Comparison of ENCODE assay signal across 8 mouse cellular contexts in genomic region chr5:124552558-124553307, GRCm38 (mm10). TPM values are rescaled to one million over a fixed set of nuclear protein-coding genes. Genes with fewer than 3 reads are reported as not detected.
DNase-seq lines count a peak whose midpoint lies in the region; ATAC-seq and TF ChIP-seq lines count a peak whose summit lies in the region.

Gene Ddx55, plus strand, starts transcription at chr5:124552864.

- H3K9me3 ChIP-seq in CH12.LX (replicated peaks; ENCODE audit: low read length): no peaks in the 10 kb centered on the region
- no peaks in the 10 kb centered on the region for H3K9me3 ChIP-seq in forebrain, embryonic 11.5 days (ENCODE audit: control insufficient read depth, low read length)
- H3K9me3 ChIP-seq in heart, embryonic 16.5 days (replicated peaks; ENCODE audit: control insufficient read depth, low read length): no peaks in the 10 kb centered on the region
- H3K9me3 ChIP-seq in liver, postnatal 0 days (ENCODE audit: low read length): no peaks in the 10 kb centered on the region
- H3K9me3 ChIP-seq in neural tube, embryonic 14.5 days (ENCODE audit: control insufficient read depth, low read length): no peaks in the 10 kb centered on the region

- no peak for TF ChIP-seq EP300 in CH12.LX (IDR thresholded peaks at IDR 0.05; ENCODE audit: low read length)
- TF ChIP-seq EP300 in liver, postnatal 0 days (IDR thresholded peaks at IDR 0.05; ENCODE audit: low read depth): no peak; the same call in 1 of the 2 replicates

- TF ChIP-seq RAD21 in CH12.LX (IDR thresholded peaks at IDR 0.05; ENCODE audit: low read depth, low read length): peak; percentile 27

- dilution Hi-C loops in CH12.LX (cut with MboI; ENCODE audit: extremely low pct_ligation_motif_present, extremely low pct_unique_long_range_greater_than_20kb, low sequenced_read_pairs): no loop called here

- peak in 1 of 2 experiments; percentile 64; a peak in 2 of 4 replicates for TF ChIP-seq CTCF in CH12.LX (conservative IDR thresholded peaks at IDR 0.05 in 1 of 2, IDR thresholded peaks at IDR 0.05 in 1 of 2; ENCODE audit: low read depth in 2 of 2, low read length in 2 of 2)
- TF ChIP-seq CTCF in liver, postnatal 0 days (IDR thresholded peaks at IDR 0.05; ENCODE audit: low read depth): peak; percentile 53

- in situ Hi-C loops in CH12.LX (cut with MboI; ENCODE audit: low pct_ligation_motif_present, low pct_unique_long_range_greater_than_20kb, low sequenced_read_pairs): loop anchor here (10.0 kb wide), 1 partner anchor 198 kb away; no protein-coding TSS in a partner anchor

- peaks cover 36 to 54% of the 10 kb centered on the region in 2 experiments for H3K36me3 ChIP-seq in CH12.LX (replicated peaks in 1 of 2; ENCODE audit: control insufficient read depth in 1 of 2, insufficient read depth in 1 of 2, low read length in 1 of 2)
- peaks cover 4% of the 10 kb centered on the region for H3K36me3 ChIP-seq in forebrain, embryonic 11.5 days (ENCODE audit: control insufficient read depth, insufficient read depth, low read length)
- peaks cover 24% of the 10 kb centered on the region for H3K36me3 ChIP-seq in heart, embryonic 16.5 days (ENCODE audit: control insufficient read depth, insufficient read depth)
- H3K36me3 ChIP-seq in liver, postnatal 0 days (replicated peaks; ENCODE audit: insufficient read depth, low read length): peaks cover 26% of the 10 kb centered on the region
- peaks cover 28% of the 10 kb centered on the region for H3K36me3 ChIP-seq in neural tube, embryonic 14.5 days (ENCODE audit: control insufficient read depth, insufficient read depth, low read length)

- peak; percentile 81 for TF ChIP-seq POLR2A in CH12.LX (IDR thresholded peaks at IDR 0.05; ENCODE audit: low read depth, low read length)

- peak within 1 kb of the TSS; percentile 68 for H3K27ac ChIP-seq in CH12.LX (ENCODE audit: insufficient read depth, low read depth)
- H3K27ac ChIP-seq in forebrain, embryonic 11.5 days (ENCODE audit: low read depth, low read length): peak within 1 kb of the TSS; percentile 68
- peak within 1 kb of the TSS; percentile 74 for H3K27ac ChIP-seq in heart, embryonic 16.5 days (ENCODE audit: low read length)
- H3K27ac ChIP-seq in liver, postnatal 0 days (ENCODE audit: low read depth): peak within 1 kb of the TSS; percentile 82
- peak within 1 kb of the TSS; percentile 80 for H3K27ac ChIP-seq in neural tube, embryonic 14.5 days (ENCODE audit: low read depth, low read length)

- peak within 1 kb of the TSS; percentile 64 to 83 (median 79) for H3K4me3 ChIP-seq in CH12.LX (replicated peaks in 1 of 3; ENCODE audit: low read depth in 2 of 3, low read length in 2 of 3, poor library complexity in 1 of 3)
- peak within 1 kb of the TSS; percentile 85 for H3K4me3 ChIP-seq in forebrain, embryonic 11.5 days (ENCODE audit: low read depth, low read length)
- H3K4me3 ChIP-seq in heart, embryonic 16.5 days (ENCODE audit: low read length): peak within 1 kb of the TSS; percentile 81
- peak within 1 kb of the TSS; percentile 95 for H3K4me3 ChIP-seq in liver, postnatal 0 days (ENCODE audit: low read depth, low read length)
- H3K4me3 ChIP-seq in neural tube, embryonic 14.5 days (ENCODE audit: low read depth, low read length): peak within 1 kb of the TSS; percentile 88

- under 1% methylated on average over 63 of the region's 66 CpGs for WGBS in forebrain, embryonic 11.5 days
- under 1% methylated on average over 66 of the region's 66 CpGs for WGBS in heart, embryonic 16.5 days
- under 1% methylated on average over 66 of the region's 66 CpGs for WGBS in liver, postnatal 0 days (ENCODE audit: insufficient replicate concordance)
- under 1% methylated on average over 66 of the region's 66 CpGs for WGBS in neural tube, embryonic 14.5 days

- H3K4me1 ChIP-seq in CH12.LX (ENCODE audit: control insufficient read depth in 1 of 2, insufficient read depth in 2 of 2): peaks cover 0 to 10% of the 10 kb centered on the region in 2 experiments; a peak in 2 of 4 replicates
- no peaks in the 10 kb centered on the region for H3K4me1 ChIP-seq in forebrain, embryonic 11.5 days (replicated peaks; ENCODE audit: control insufficient read depth, insufficient read depth, low read length)
- H3K4me1 ChIP-seq in heart, embryonic 16.5 days (ENCODE audit: control insufficient read depth, insufficient read depth, low read length): peaks cover 12% of the 10 kb centered on the region; the same call in 1 of the 2 replicates
- peaks cover 14% of the 10 kb centered on the region for H3K4me1 ChIP-seq in liver, postnatal 0 days (ENCODE audit: insufficient read depth)
- H3K4me1 ChIP-seq in neural tube, embryonic 14.5 days (ENCODE audit: control insufficient read depth, insufficient read depth, low read length): peaks cover 6% of the 10 kb centered on the region; the same call in 1 of the 2 replicates

- H3K9ac ChIP-seq in CH12.LX (ENCODE audit: insufficient read depth, low read depth): peak within 1 kb of the TSS; percentile 91
- H3K9ac ChIP-seq in forebrain, embryonic 11.5 days (ENCODE audit: low read length): peak within 1 kb of the TSS; percentile 79
- peak within 1 kb of the TSS; percentile 79 for H3K9ac ChIP-seq in heart, embryonic 16.5 days (ENCODE audit: low read length)
- peak within 1 kb of the TSS; percentile 84 for H3K9ac ChIP-seq in liver, postnatal 0 days (replicated peaks)
- H3K9ac ChIP-seq in neural tube, embryonic 14.5 days (replicated peaks; ENCODE audit: low read depth, low read length): peak within 1 kb of the TSS; percentile 84

- ATAC-seq in forebrain, embryonic 11.5 days (replicated peaks; ENCODE audit: low FRiP score): peak; percentile 84
- peak; percentile 86 for ATAC-seq in heart, embryonic 16.5 days (replicated peaks; ENCODE audit: extremely low read depth, insufficient read depth, low FRiP score)
- ATAC-seq in liver, postnatal 0 days: peak; percentile 91
- peak; percentile 93 for ATAC-seq in neural tube, embryonic 14.5 days (ENCODE audit: low read depth)

- H3K27me3 ChIP-seq in CH12.LX (replicated peaks): no peaks in the 10 kb centered on the region
- H3K27me3 ChIP-seq in forebrain, embryonic 11.5 days (ENCODE audit: control insufficient read depth, insufficient read depth, low read length): no peaks in the 10 kb centered on the region
- no peaks in the 10 kb centered on the region for H3K27me3 ChIP-seq in heart, embryonic 16.5 days (ENCODE audit: control insufficient read depth, insufficient read depth, low read length)
- H3K27me3 ChIP-seq in liver, postnatal 0 days (ENCODE audit: insufficient read depth, low read length): no peaks in the 10 kb centered on the region
- H3K27me3 ChIP-seq in neural tube, embryonic 14.5 days (ENCODE audit: control insufficient read depth, insufficient read depth, low read length): no peaks in the 10 kb centered on the region

- peaks cover 14% of the 10 kb centered on the region for H3K79me2 ChIP-seq in CH12.LX (replicated peaks; ENCODE audit: control insufficient read depth, extremely low read depth, insufficient read depth, poor library complexity, severe bottlenecking)

- H3K4me2 ChIP-seq in CH12.LX (ENCODE audit: insufficient read depth, low read depth, poor library complexity, severe bottlenecking): peak within 1 kb of the TSS; percentile 97
- peak within 1 kb of the TSS; percentile 74 for H3K4me2 ChIP-seq in forebrain, embryonic 11.5 days (ENCODE audit: low read depth, low read length, severe bottlenecking)
- H3K4me2 ChIP-seq in heart, embryonic 16.5 days (ENCODE audit: low read depth, low read length): peak within 1 kb of the TSS; percentile 68
- peak within 1 kb of the TSS; percentile 95 for H3K4me2 ChIP-seq in liver, postnatal 0 days (ENCODE audit: low read depth, low read length)
- peak within 1 kb of the TSS; percentile 63 for H3K4me2 ChIP-seq in neural tube, embryonic 14.5 days (ENCODE audit: low read depth, low read length)

- DNase-seq in CH12.LX (ENCODE audit: extremely low read depth): peak; percentile 97
- peak; percentile 95 for DNase-seq in c-Kit-positive CD71-negative TER-119-negative erythroid progenitor cells, embryonic 14.5 days (ENCODE audit: low read depth)
- DNase-seq in forebrain, embryonic 11.5 days (ENCODE audit: low spot score): peak; percentile 94
- peak; percentile 91 to 92 for DNase-seq in kidney, postnatal 36 days
- DNase-seq in liver, postnatal 0 days: peak; percentile 92
- peak; percentile 89 for DNase-seq in testis, postnatal 10 days (ENCODE audit: low spot score)

TF ChIP-seq in CH12.LX, 34 proteins besides CTCF, POLR2A, EP300 and RAD21 (continues in another document):
- TF ChIP-seq SMC3 (IDR thresholded peaks at IDR 0.05; ENCODE audit: low read depth, low read length) (peak; percentile 40), BHLHE40 (IDR thresholded peaks at IDR 0.05; ENCODE audit: low read depth, low read length) (peak; percentile 98), GABPA (IDR thresholded peaks at IDR 0.05; ENCODE audit: insufficient replicate concordance, low read depth, low read length) (peak; percentile 24; the same call in 1 of the 2 replicates), ZNF384 (IDR thresholded peaks at IDR 0.05; ENCODE audit: low read depth, low read length) (no peak), IRF4 (IDR thresholded peaks at IDR 0.05; ENCODE audit: low read depth, low read length) (peak; percentile 84), RCOR1 (conservative IDR thresholded peaks at IDR 0.05; ENCODE audit: low read depth, low read length) (peak; percentile 75; the same call in 1 of the 2 replicates), SIN3A (IDR thresholded peaks at IDR 0.05; ENCODE audit: low read length) (peak; percentile 97), ETS1 (conservative IDR thresholded peaks at IDR 0.05; ENCODE audit: low read depth, low read length) (peak; percentile 65), MYC (IDR thresholded peaks at IDR 0.05; ENCODE audit: low read depth, low read length) (peak; percentile 93; the same call in 1 of the 2 replicates), E2F4 (IDR thresholded peaks at IDR 0.05; ENCODE audit: insufficient replicate concordance, low read depth, low read length) (no peak), PAX5 (IDR thresholded peaks at IDR 0.05; ENCODE audit: low read length) (no peak), UBTF (IDR thresholded peaks at IDR 0.05; ENCODE audit: low read depth, low read length) (peak; percentile 84; the same call in 1 of the 2 replicates), JUN (IDR thresholded peaks at IDR 0.05; ENCODE audit: insufficient read depth, low read depth, low read length) (no peak), ZKSCAN1 (IDR thresholded peaks at IDR 0.05; ENCODE audit: borderline replicate concordance, low read depth, low read length) (no peak), NELFE (IDR thresholded peaks at IDR 0.05; ENCODE audit: low read depth, low read length) (no peak; the same call in none of the 2 replicates)

RNA-seq across cellular contexts. Expression of gene Ddx55, which starts in this region (rescaled TPM):
- 18.2 and 20.2 TPM in 2 replicates for total RNA-seq in CH12.LX (2012; rRNA removed)
- total RNA-seq in CH12.LX (2014; rRNA removed): 15.1 and 15.7 TPM in 2 replicates
- 25.8 and 25.9 TPM in 2 replicates for polyA plus RNA-seq in CH12.LX (2012; ENCODE audit: insufficient read length, low read depth)
- polyA plus RNA-seq in forebrain, embryonic 11.5 days (2014; fragmentation: Nextera tagmentation; extraction: Ambion mirVana): 16.5 and 18.3 TPM in 2 replicates
- polyA plus RNA-seq in heart, embryonic 16.5 days (2015; fragmentation: Nextera tagmentation; extraction: Ambion mirVana): 8.4 and 8.7 TPM in 2 replicates
- 3.6 and 3.7 TPM in 2 replicates for polyA plus RNA-seq in liver, postnatal 0 days (2015; fragmentation: Nextera tagmentation; extraction: Ambion mirVana)
- 24.9 and 30.4 TPM in 2 replicates for polyA plus RNA-seq in neural tube, embryonic 14.5 days (2014; fragmentation: Nextera tagmentation; extraction: Ambion mirVana)

Comparison
In these comparisons a context has a peak if more than half of its experiments do, and no peak if none do; other contexts are left out.
1. Peak in every context shown above with its lines: DNase-seq, ATAC-seq, H3K4me3 ChIP-seq and H3K27ac ChIP-seq.